Mouse (Mus musculus): ENCODE data around the gene Tnrc18.

DNA sequence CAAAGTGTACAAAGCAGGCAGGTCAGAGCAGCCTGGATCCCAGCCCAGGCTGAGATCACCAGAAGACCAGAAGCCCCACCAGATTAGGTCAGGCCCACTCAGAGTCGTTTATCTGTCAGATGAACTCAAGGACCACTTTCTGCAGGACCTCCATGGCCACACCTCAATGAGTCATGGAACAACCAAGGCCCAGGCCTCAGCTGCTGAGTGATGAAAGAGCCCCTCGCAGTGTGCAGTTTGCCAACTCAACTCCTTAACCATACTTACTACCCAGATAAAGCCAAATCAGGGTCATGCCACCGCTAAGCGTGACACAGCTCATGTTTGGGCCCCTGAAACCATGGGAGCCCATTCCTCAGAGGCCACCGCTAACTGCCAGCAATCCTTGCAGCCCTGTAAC, 109.8 kb downstream of the Tnrc18 start:
- no peak for TF ChIP-seq CTCF (IDR thresholded peaks at IDR 0.05; ENCODE audit: low read depth, low read length)
- TF ChIP-seq EP300 (IDR thresholded peaks at IDR 0.05; ENCODE audit: insufficient read depth, low read depth, low read length), result no peak
